Mouse (Mus musculus) kidney, embryonic 16.5 days (tissue): ENCODE measurements at regions not wholly inside any gene's neighbourhood (a gene's known extent, or its start where the extent isn't known, plus 50 kb on each side); places are given as distances from the start of the nearest gene placed in this dataset.
A peak's percentile ranks its signal among the peaks of the same experiment; 100 is the strongest.

Experiments used
- ATAC-seq: fragments of 200-750 bp; cut with Nextera tagmentation; 2 replicates; pipeline ENCODE4 v1.8.0; 2017; ENCODE audit warnings: moderate TSS enrichment; ENCODE audit not compliant: low FRiP score, low TSS enrichment
- H3K27ac ChIP-seq: fragments of 300-500 bp; sonication (generic); 2 replicates; pipeline ENCODE4 v1.5.1; 2014; ENCODE audit warnings: low read length
- H3K27me3 ChIP-seq: fragments of 300-500 bp; sonication (generic); 2 replicates; pipeline ENCODE4 v1.6.1; 2014; ENCODE audit warnings: low read length, control low read depth, mixed read lengths; ENCODE audit not compliant: insufficient read depth
- H3K36me3 ChIP-seq: fragments of 300-500 bp; sonication (generic); 2 replicates; pipeline ENCODE4 v1.6.1; 2014; ENCODE audit warnings: low read length, control low read depth, mixed read lengths; ENCODE audit not compliant: insufficient read depth
- H3K4me1 ChIP-seq: fragments of 300-500 bp; sonication (generic); 2 replicates; pipeline ENCODE4 v1.6.1; 2014; ENCODE audit warnings: low read length, control low read depth, mixed read lengths; ENCODE audit not compliant: insufficient read depth
- H3K4me2 ChIP-seq: fragments of 300-500 bp; sonication (generic); replicated peaks from 2 replicates; pipeline ENCODE4 v1.6.1; 2014; ENCODE audit warnings: low read depth, low read length
- H3K4me3 ChIP-seq: fragments of 300-500 bp; sonication (generic); 2 replicates; pipeline ENCODE4 v1.5.1; 2014; ENCODE audit warnings: mild to moderate bottlenecking, low read length
- H3K9ac ChIP-seq: fragments of 300-500 bp; sonication (generic); replicated peaks from 2 replicates; pipeline ENCODE4 v1.6.1; 2014; ENCODE audit warnings: low read length
- H3K9me3 ChIP-seq: fragments of 300-500 bp; sonication (generic); 2 replicates; pipeline ENCODE4 v1.6.1; 2016; ENCODE audit warnings: low read length, control low read depth
- WGBS: fragments of 180-500 bp; shearing (Covaris S2); extraction: QIAGEN DNeasy Blood & Tissue Kit; methylation state at CpG from one replicate; pipeline ENCODE4 v1.1.7; 2014; 5-methylcytosine and 5-hydroxymethylcytosine counted together

- Histone ChIP-seq H3K4me2 (no peak overlapping the region), H3K27ac (no peak overlapping the region), H3K27me3 (no peaks in the 10 kb centered on the region), H3K9ac (no peak overlapping the region), H3K9me3 (peaks cover 2% of the 10 kb centered on the region; the same call in 1 of the 2 replicates), H3K36me3 (no peaks in the 10 kb centered on the region), H3K4me1 (no peaks in the 10 kb centered on the region), H3K4me3 (no peak overlapping the region)
- WGBS, result 92% methylated on average over 2 of the region's 2 CpGs
- no peak for ATAC-seq
Observed at GRCm38 (mm10) chr3:46225018-46225417, 223.0 kb downstream of the Pabpc4l start.

- no peak for ATAC-seq
- H3K4me1 ChIP-seq, result no peaks in the 10 kb centered on the region
- H3K4me3 ChIP-seq, result no peak overlapping the region
- no peaks in the 10 kb centered on the region for H3K36me3 ChIP-seq
- 85% methylated on average over 3 of the region's 3 CpGs for WGBS
- H3K27ac ChIP-seq, result no peak overlapping the region
- no peaks in the 10 kb centered on the region for H3K9me3 ChIP-seq
- no peak overlapping the region for H3K9ac ChIP-seq
- H3K27me3 ChIP-seq, result no peaks in the 10 kb centered on the region
- no peak overlapping the region for H3K4me2 ChIP-seq
Observed at GRCm38 (mm10) chr3:46205686-46206085, 242.3 kb downstream of the Pabpc4l start.

- Histone ChIP-seq H3K36me3 (no peaks in the 10 kb centered on the region), H3K4me1 (no peaks in the 10 kb centered on the region), H3K27me3 (no peaks in the 10 kb centered on the region), H3K9me3 (no peaks in the 10 kb centered on the region), H3K9ac (no peak overlapping the region), H3K4me3 (no peak overlapping the region), H3K4me2 (no peak overlapping the region), H3K27ac (no peak overlapping the region)
- ATAC-seq, result peak; percentile 73; the same call in 1 of the 2 replicates
- WGBS, result 40% methylated on average over 1 of the region's 1 CpGs
Observed at GRCm38 (mm10) chr3:46195184-46195583, 252.8 kb downstream of the Pabpc4l start.

- no peaks in the 10 kb centered on the region for H3K4me1 ChIP-seq
- H3K27me3 ChIP-seq, result no peaks in the 10 kb centered on the region
- no peaks in the 10 kb centered on the region for H3K9me3 ChIP-seq
- no peak overlapping the region for H3K4me3 ChIP-seq
- no peaks in the 10 kb centered on the region for H3K36me3 ChIP-seq
- H3K27ac ChIP-seq, result no peak overlapping the region
- WGBS, result 51% methylated on average over 2 of the region's 2 CpGs
- no peak overlapping the region for H3K4me2 ChIP-seq
- H3K9ac ChIP-seq, result no peak overlapping the region
- no peak for ATAC-seq
Observed at GRCm38 (mm10) chr3:46194681-46195080, 253.3 kb downstream of the Pabpc4l start.

GRCm38 (mm10) chr3:46174486-46174885 lies 273.5 kb downstream of the Pabpc4l start:
- ATAC-seq, result no peak

GRCm38 (mm10) chr3:46150376-46150775 lies 297.6 kb downstream of the Pabpc4l start:
- ATAC-seq, result no peak
- no peak overlapping the region for H3K27ac ChIP-seq
- no peaks in the 10 kb centered on the region for H3K36me3 ChIP-seq
- H3K9me3 ChIP-seq, result no peaks in the 10 kb centered on the region
- H3K4me1 ChIP-seq, result no peaks in the 10 kb centered on the region
- 84% methylated on average over 2 of the region's 2 CpGs for WGBS
- no peaks in the 10 kb centered on the region for H3K27me3 ChIP-seq
- no peak overlapping the region for H3K4me3 ChIP-seq
- no peak overlapping the region for H3K4me2 ChIP-seq
- no peak overlapping the region for H3K9ac ChIP-seq

More at GRCm38 (mm10) chr3:46174486-46174885, 273.5 kb downstream of the Pabpc4l start:
- Histone ChIP-seq H3K9ac (no peak overlapping the region), H3K4me1 (no peaks in the 10 kb centered on the region), H3K27me3 (no peaks in the 10 kb centered on the region), H3K4me3 (no peak overlapping the region), H3K27ac (no peak overlapping the region), H3K4me2 (no peak overlapping the region), H3K9me3 (no peaks in the 10 kb centered on the region), H3K36me3 (no peaks in the 10 kb centered on the region)
- 93% methylated on average over 3 of the region's 3 CpGs for WGBS
